Mouse (Mus musculus) limb, embryonic 11.5 days (tissue): ENCODE data around the gene Hist1h2bp. TPM values are rescaled to one million over a fixed set of nuclear protein-coding genes. Genes with fewer than 3 reads are reported as not detected.
"Not testable (repeated sequence)": the region's sequence is repeated elsewhere in the genome, so short reads cannot be mapped to it uniquely, and the experiment has no call there.

Source experiments
- ATAC-seq: fragments of 200-750 bp; cut with Nextera tagmentation; 2 replicates; pipeline ENCODE4 v1.8.0; 2017; ENCODE audit warnings: low read depth; ENCODE audit not compliant: insufficient number of reproducible peaks, low FRiP score, low TSS enrichment
- DNase-seq: peaks from one replicate; pipeline ENCODE4 v3.0.0-alpha.2; 2015; ENCODE audit warnings: low spot score
- H3K27ac ChIP-seq: fragments of 300-500 bp; sonication (generic); replicated peaks from 2 replicates; pipeline ENCODE4 v1.5.1; 2014; ENCODE audit warnings: low read depth, mild to moderate bottlenecking, low read length
- H3K27me3 ChIP-seq: fragments of 300-500 bp; sonication (generic); 2 replicates; pipeline ENCODE4 v1.6.1; 2014; ENCODE audit warnings: mild to moderate bottlenecking, low read length, mixed read lengths; ENCODE audit not compliant: control insufficient read depth, insufficient read depth
- H3K36me3 ChIP-seq: fragments of 300-500 bp; sonication (generic); 2 replicates; pipeline ENCODE4 v1.6.1; 2014; ENCODE audit warnings: mild to moderate bottlenecking, low read length, moderate library complexity, mixed read lengths; ENCODE audit not compliant: control insufficient read depth, insufficient read depth
- H3K4me1 ChIP-seq: fragments of 300-500 bp; sonication (generic); 2 replicates; pipeline ENCODE4 v1.6.1; 2014; ENCODE audit warnings: low read length, mixed read lengths; ENCODE audit not compliant: control insufficient read depth, insufficient read depth
- H3K4me2 ChIP-seq: fragments of 300-500 bp; sonication (generic); 2 replicates; pipeline ENCODE4 v1.6.1; 2014; ENCODE audit warnings: low read depth, mild to moderate bottlenecking, moderate library complexity; ENCODE audit not compliant: severe bottlenecking
- H3K4me3 ChIP-seq: fragments of 300-500 bp; sonication (generic); 2 replicates; pipeline ENCODE4 v1.5.1; 2014; ENCODE audit warnings: low read depth, low read length
- H3K9ac ChIP-seq: fragments of 300-500 bp; sonication (generic); 2 replicates; pipeline ENCODE4 v1.6.1; 2014; ENCODE audit warnings: mild to moderate bottlenecking, low read length
- H3K9me3 ChIP-seq: fragments of 300-500 bp; sonication (generic); 2 replicates; pipeline ENCODE4 v1.6.1; 2016; ENCODE audit warnings: low read length; ENCODE audit not compliant: control insufficient read depth
- WGBS: fragments of 180-500 bp; shearing (Covaris S2); extraction: QIAGEN DNeasy Blood & Tissue Kit; methylation state at CpG from one replicate; pipeline ENCODE4 v1.1.7; 2014; 5-methylcytosine and 5-hydroxymethylcytosine counted together
- polyA plus RNA-seq: library from polyadenylated mRNA; unstranded; fragments of >200 nt; fragmentation: Nextera tagmentation; extraction: Ambion mirVana; gene quantifications from 2 replicates; pipeline ENCODE4 v1.2.1, GENCODE M21; 2014

Gene Hist1h2bp
- 1.7 and 4.9 TPM in 2 replicates for polyA plus RNA-seq

DNA sequence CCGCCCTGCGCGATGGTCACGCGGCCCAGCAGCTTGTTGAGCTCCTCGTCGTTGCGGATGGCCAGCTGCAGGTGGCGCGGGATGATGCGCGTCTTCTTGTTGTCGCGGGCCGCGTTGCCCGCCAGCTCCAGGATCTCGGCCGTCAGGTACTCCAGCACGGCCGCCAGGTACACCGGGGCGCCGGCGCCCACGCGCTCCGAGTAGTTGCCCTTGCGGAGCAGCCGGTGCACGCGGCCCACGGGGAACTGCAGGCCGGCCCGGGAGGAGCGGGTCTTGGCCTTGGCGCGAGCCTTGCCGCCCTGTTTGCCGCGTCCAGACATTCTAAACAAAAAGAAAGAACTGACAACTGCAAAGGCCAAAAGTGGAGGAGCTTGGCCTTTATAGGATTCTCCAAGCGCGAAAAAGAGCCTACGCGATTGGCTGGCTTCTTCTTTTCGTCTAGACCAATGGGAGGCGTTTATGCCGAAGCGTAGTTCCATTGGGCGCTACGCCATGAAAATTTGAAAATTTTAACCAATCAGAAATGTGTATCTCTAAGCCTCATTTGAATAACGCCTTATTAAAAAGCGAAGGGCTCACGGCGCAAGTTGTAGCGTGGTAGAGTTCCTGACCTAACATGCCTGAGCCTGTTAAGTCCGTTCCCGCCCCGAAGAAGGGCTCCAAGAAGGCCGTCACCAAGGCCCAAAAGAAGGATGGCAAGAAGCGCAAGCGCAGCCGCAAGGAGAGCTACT is at the start of gene Hist1h2bp, which contains the start of gene Hist1h2an:
Gene Hist1h2bp, plus strand, starts transcription at position 563 of the 731 bp plus-strand sequence.
Gene Hist1h2an, minus strand, starts transcription at position 320 of the 731 bp plus-strand sequence.
- WGBS, result under 1% methylated on average over 32 of the region's 63 CpGs
- Histone ChIP-seq H3K27ac (peak within 1 kb of the TSS; percentile 93), H3K4me2 (peak within 1 kb of the TSS; percentile 45), H3K4me3 (peak within 1 kb of the TSS; percentile 28), H3K9ac (peak within 1 kb of the TSS; percentile 63)
- not testable (repeated sequence) for H3K4me1 ChIP-seq, H3K9me3 ChIP-seq, H3K36me3 ChIP-seq, H3K27me3 ChIP-seq
- DNase-seq, result peak; percentile 92
- ATAC-seq, result peak; percentile 95

DNA sequence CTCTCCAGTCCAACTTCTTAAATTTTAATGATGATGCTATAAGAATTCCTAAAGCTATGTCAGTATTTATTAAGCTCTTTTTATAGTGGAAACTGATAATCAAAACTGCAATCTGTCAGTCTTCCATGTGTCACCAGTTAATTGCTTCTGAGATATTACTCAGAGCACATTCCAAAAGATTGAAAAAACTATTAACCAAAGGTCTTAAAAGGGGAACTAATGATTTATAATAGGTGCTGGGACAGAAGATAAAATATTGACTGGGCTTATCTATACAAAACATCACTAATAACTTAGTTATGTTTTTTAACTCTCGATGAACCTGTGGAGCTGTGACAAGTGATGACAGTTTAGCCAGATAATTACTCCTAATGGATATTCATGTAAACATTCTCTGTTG is 42.3 kb upstream of the Hist1h2bp start:
- Histone ChIP-seq H3K27ac (no peak overlapping the region), H3K36me3 (no peaks in the 10 kb centered on the region), H3K4me2 (no peak overlapping the region), H3K4me1 (no peaks in the 10 kb centered on the region), H3K9me3 (no peaks in the 10 kb centered on the region), H3K9ac (no peak overlapping the region), H3K4me3 (no peak overlapping the region), H3K27me3 (no peaks in the 10 kb centered on the region)
- DNase-seq, result no peak
- no peak for ATAC-seq
- WGBS, result 87% methylated on average over 1 of the region's 1 CpGs

DNA sequence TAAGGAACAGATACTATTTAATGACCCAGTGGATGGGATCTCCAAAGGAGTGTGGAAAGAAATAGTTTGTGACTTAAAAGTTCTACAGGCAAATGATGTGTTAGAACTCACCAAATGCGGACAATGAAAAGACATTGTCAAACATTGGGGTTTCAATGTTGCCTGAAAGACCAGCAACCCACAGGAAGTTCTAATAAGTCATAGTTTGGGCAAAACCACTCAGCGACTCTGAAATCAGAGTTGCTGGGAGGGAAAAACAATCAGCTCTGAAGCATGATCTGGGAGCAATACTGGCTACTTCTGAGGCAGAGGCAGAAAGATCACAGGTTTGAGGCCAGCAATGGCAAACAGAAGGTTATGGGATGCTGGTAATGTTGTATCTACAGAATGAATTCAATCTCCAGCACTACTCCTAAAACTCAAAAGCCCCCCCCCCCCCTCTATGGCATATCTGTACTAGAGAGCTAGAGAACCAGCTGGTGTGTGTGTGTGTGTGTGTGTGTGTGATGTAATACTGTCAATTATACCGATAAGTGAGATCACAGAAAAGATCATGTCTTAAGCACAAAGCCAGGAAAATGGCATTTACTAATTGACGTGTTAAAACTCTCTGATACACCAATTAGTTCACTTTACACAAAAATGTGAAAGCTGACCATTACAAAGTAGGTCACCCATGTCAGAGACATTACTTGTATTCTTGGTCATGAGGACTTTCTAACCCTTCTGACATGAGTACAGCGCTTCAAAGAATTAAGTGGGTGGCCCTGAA is 37.7 kb upstream of the Hist1h2bp start:
- WGBS, result 5% methylated on average over 5 of the region's 5 CpGs
- Histone ChIP-seq H3K9ac (peak overlapping the region; percentile 76), H3K27me3 (no peaks in the 10 kb centered on the region), H3K4me1 (no peaks in the 10 kb centered on the region), H3K9me3 (no peaks in the 10 kb centered on the region), H3K36me3 (no peaks in the 10 kb centered on the region), H3K4me3 (peak overlapping the region; percentile 56), H3K4me2 (peak overlapping the region; percentile 83), H3K27ac (peak overlapping the region; percentile 98)
- DNase-seq (peak; percentile 67), ATAC-seq (no peak)

DNA sequence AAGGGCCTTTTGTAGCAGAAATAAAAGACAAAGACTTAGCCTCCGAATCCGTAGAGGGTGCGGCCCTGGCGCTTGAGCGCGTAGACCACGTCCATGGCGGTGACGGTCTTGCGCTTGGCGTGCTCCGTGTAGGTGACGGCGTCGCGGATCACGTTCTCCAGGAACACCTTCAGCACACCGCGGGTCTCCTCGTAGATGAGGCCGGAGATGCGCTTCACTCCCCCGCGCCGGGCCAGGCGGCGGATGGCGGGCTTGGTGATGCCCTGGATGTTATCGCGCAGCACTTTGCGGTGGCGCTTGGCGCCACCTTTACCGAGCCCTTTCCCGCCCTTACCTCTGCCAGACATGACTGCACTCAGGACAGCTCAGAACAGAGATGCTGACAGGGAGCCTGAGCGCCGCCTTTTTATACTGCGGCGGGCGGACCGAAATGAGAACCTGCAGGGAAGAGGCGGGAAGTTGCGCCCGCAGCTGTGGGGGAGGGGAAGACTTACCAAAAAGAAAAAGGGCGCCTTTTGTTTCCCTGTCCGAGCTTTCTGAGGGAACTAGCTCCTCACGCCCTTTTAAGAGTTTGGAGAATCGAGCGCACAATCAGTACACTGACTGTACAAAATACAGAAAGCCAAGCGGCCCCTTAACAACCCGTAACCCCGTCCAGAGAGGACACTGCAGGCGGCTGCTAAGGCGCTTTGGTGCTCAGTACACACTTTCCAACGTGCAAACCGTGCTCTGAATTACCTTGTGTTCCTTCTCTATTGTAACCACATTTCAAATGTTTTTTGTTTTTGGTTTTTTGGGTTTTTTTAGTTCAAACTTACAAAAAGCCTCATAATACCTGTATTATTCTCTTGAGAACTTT is 36.9 kb upstream of the Hist1h2bp start, which contains the start of gene Hist1h4k:
Gene Hist1h4k, minus strand, starts transcription at position 347 of the 859 bp plus-strand sequence.
- not testable (repeated sequence) for H3K27me3 ChIP-seq, H3K36me3 ChIP-seq, H3K4me1 ChIP-seq, H3K9me3 ChIP-seq
- WGBS, result under 1% methylated on average over 41 of the region's 56 CpGs
- H3K4me2 ChIP-seq, result peak within 1 kb of the TSS; percentile 83
- H3K9ac ChIP-seq, result peak within 1 kb of the TSS; percentile 76
- peak within 1 kb of the TSS; percentile 98 for H3K27ac ChIP-seq
- DNase-seq (peak; percentile 99), ATAC-seq (peak; percentile 88)
- peak within 1 kb of the TSS; percentile 56 for H3K4me3 ChIP-seq

DNA sequence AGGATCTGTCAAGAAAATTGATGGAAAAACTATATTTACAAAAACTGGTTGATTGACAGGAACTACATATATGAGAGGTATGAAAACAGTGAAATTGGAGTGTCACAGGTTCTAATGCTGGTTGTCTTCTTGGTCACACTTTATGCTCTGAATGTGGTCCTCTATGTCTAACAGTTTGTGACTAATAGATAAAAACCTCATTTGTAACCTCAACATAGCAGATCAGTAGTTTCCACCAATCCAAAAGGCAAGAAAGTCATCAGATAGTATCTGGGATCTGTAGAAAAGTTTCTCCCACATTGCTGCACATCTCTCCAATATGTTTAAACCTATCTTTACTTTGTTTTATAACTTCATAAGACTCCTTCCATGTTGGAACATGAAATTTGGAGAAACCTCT is 35.8 kb upstream of the Hist1h2bp start:
- no peak overlapping the region for H3K9ac ChIP-seq
- no peaks in the 10 kb centered on the region for H3K36me3 ChIP-seq
- no peak for ATAC-seq
- H3K4me2 ChIP-seq, result no peak overlapping the region
- H3K9me3 ChIP-seq, result no peaks in the 10 kb centered on the region
- peak overlapping the region; percentile 53 for H3K27ac ChIP-seq
- H3K4me1 ChIP-seq, result no peaks in the 10 kb centered on the region
- H3K27me3 ChIP-seq, result no peaks in the 10 kb centered on the region
- H3K4me3 ChIP-seq, result no peak overlapping the region
- DNase-seq, result no peak

DNA sequence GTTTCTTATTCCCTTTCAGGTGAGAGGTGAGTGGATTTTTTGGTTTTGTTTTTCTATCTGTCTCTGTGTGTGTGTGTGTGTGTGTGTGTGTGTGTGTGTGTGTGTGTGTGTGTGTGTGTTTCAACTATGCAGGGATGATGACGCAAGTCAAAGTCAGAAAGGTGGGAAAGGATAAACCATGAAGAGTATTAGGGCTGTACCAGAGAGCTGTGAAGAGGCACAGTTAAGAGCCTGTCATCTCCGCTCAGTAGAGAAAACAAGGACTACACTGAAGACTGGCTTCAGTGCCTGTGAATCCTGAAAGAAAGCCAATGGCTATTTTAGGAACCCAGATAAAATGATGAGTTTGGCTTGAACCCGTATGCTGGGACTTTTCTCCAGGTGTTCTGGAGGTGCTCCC is 35.4 kb upstream of the Hist1h2bp start:
- WGBS, result 89% methylated on average over 3 of the region's 3 CpGs
- Histone ChIP-seq H3K9ac (no peak overlapping the region), H3K4me3 (no peak overlapping the region), H3K27ac (peak overlapping the region; percentile 92; the same call in 1 of the 2 replicates), H3K27me3 (no peaks in the 10 kb centered on the region), H3K4me1 (no peaks in the 10 kb centered on the region), H3K4me2 (no peak overlapping the region), H3K9me3 (no peaks in the 10 kb centered on the region), H3K36me3 (no peaks in the 10 kb centered on the region)
- DNase-seq, result peak; percentile 23
- ATAC-seq, result no peak

- Histone ChIP-seq H3K9me3 (no peaks in the 10 kb centered on the region), H3K36me3 (no peaks in the 10 kb centered on the region), H3K4me2 (peak overlapping the region; percentile 55; the same call in 1 of the 2 replicates), H3K27me3 (no peaks in the 10 kb centered on the region), H3K4me1 (no peaks in the 10 kb centered on the region), H3K4me3 (no peak overlapping the region), H3K9ac (no peak overlapping the region), H3K27ac (peak overlapping the region; percentile 92)
- ATAC-seq (no peak), DNase-seq (peak; percentile 55)
- 45% methylated on average over 3 of the region's 3 CpGs for WGBS
These were observed 34.9 kb upstream of the Hist1h2bp start for GRCm38 (mm10) chr13:21752356-21752755.

GRCm38 (mm10) chr13:21753051-21753523 is 34.2 kb upstream of the Hist1h2bp start:
- H3K27me3 ChIP-seq, result no peaks in the 10 kb centered on the region
- H3K4me2 ChIP-seq, result peak overlapping the region; percentile 55
- H3K9me3 ChIP-seq, result no peaks in the 10 kb centered on the region
- peak overlapping the region; percentile 35 for H3K4me3 ChIP-seq
- WGBS, result 5% methylated on average over 10 of the region's 10 CpGs
- DNase-seq (no peak), ATAC-seq (no peak)
- peak overlapping the region; percentile 92 for H3K27ac ChIP-seq
- no peaks in the 10 kb centered on the region for H3K36me3 ChIP-seq
- peak overlapping the region; percentile 67 for H3K9ac ChIP-seq
- no peaks in the 10 kb centered on the region for H3K4me1 ChIP-seq
